Comparison of ENCODE assay signal across 8 mouse cellular contexts in the genomic region with DNA sequence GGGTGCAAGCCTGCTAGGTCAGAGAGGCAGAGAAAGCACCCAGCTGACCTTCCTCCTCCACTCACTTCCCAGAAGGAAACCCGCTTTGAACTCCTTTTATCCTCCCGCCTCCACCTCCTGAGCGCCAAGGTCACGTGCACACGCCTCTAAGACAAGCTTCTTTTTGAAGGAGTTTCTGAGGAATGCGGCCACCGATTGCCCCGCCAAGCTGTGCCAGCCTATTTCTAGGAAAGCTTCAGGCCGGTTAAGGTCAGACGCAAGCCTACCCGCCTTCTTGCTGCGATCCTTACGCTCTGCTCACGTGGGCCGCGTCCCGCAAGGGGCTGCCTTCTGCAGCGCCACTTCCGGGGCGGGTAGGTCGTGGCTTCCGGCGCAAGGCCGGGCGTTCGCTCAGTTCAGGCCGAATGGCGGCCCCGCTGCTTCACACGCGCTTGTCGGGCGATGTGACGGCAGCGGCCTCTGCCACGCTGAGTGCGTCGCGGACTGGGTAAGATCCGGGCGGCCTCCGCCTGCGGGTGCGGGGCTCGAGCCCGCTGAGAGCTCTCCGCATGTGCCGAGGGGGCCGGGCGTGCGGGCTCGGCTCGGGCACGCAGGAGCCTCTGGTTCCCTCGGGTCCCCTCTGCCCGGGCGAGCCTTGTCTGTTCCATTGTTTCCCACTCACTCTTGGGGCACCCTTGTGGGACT. TPM values are rescaled to one million over a fixed set of nuclear protein-coding genes. Genes with fewer than 3 reads are reported as not detected.
DNase-seq lines count a peak whose midpoint lies in the region; ATAC-seq and TF ChIP-seq lines count a peak whose summit lies in the region.

A gene (plus strand): TSS at position 356 of the 684 bp plus-strand sequence.

- H3K9me3 ChIP-seq in MEL (replicated peaks; ENCODE audit: insufficient read depth, low read length), result no peaks in the 10 kb centered on the region
- H3K9me3 ChIP-seq in forebrain, postnatal 0 days (ENCODE audit: low read length), result no peaks in the 10 kb centered on the region
- no peaks in the 10 kb centered on the region for H3K9me3 ChIP-seq in lung, embryonic 15.5 days

- DNase-seq in MEL (ENCODE audit: low read depth, low spot score), result peak; percentile 94
- peak; percentile 89 to 91 for DNase-seq in cerebellum, adult 2 months
- DNase-seq in forebrain, postnatal 0 days, result peak; percentile 92
- DNase-seq in heart, postnatal 4 days, result peak; percentile 90
- DNase-seq in layer of hippocampus, adult 8-10 months (ENCODE audit: low spot score in 2 of 2), result peak; percentile 84 to 89
- DNase-seq in ovary, adult 18-20 months (ENCODE audit: low spot score), result peak; percentile 85
- DNase-seq in thymus, postnatal 0 days (ENCODE audit: low spot score), result peak; percentile 90

- no peak for TF ChIP-seq CTCF in MEL (IDR thresholded peaks at IDR 0.05 in 2 of 3, conservative IDR thresholded peaks at IDR 0.05 in 1 of 3; ENCODE audit: control insufficient read depth in 1 of 3, insufficient read depth in 1 of 3, low read depth in 2 of 3, low read length in 3 of 3, poor library complexity in 1 of 3, severe bottlenecking in 1 of 3)
- no peak for TF ChIP-seq CTCF in cerebellum, adult 2 months (IDR thresholded peaks at IDR 0.05; ENCODE audit: borderline replicate concordance, insufficient read depth, low read depth, low read length)
- peak; percentile 41; the same call in 1 of the 2 replicates for TF ChIP-seq CTCF in forebrain, postnatal 0 days (IDR thresholded peaks at IDR 0.05; ENCODE audit: low read depth)

- peaks cover 7 to 13% of the 10 kb centered on the region in 2 experiments for H3K36me3 ChIP-seq in MEL (ENCODE audit: control insufficient read depth in 1 of 2, insufficient read depth in 2 of 2, low read length in 2 of 2)
- H3K36me3 ChIP-seq in forebrain, postnatal 0 days (ENCODE audit: insufficient read depth), result peaks cover 6% of the 10 kb centered on the region
- H3K36me3 ChIP-seq in lung, embryonic 15.5 days, result peaks cover 11% of the 10 kb centered on the region

- H3K79me2 ChIP-seq in MEL (ENCODE audit: control insufficient read depth, insufficient read depth, low read length, poor library complexity), result peaks cover 24% of the 10 kb centered on the region

- TF ChIP-seq RAD21 in MEL (IDR thresholded peaks at IDR 0.05; ENCODE audit: low read depth, low read length), result no peak

- peak; percentile 100 for ATAC-seq in forebrain, postnatal 0 days
- peak; percentile 98 for ATAC-seq in lung, embryonic 15.5 days (ENCODE audit: borderline replicate concordance, extremely low read depth, low FRiP score, low TSS enrichment)

- peaks cover 0 to 15% of the 10 kb centered on the region in 2 experiments; a peak in 2 of 4 replicates for H3K4me1 ChIP-seq in MEL (ENCODE audit: control insufficient read depth in 1 of 2, insufficient read depth in 2 of 2, low read length in 2 of 2)
- H3K4me1 ChIP-seq in cerebellum, adult 2 months (ENCODE audit: control insufficient read depth, insufficient read depth, low read length), result peaks cover 3% of the 10 kb centered on the region; the same call in 1 of the 2 replicates
- peaks cover 15% of the 10 kb centered on the region for H3K4me1 ChIP-seq in forebrain, postnatal 0 days (ENCODE audit: insufficient read depth)
- peaks cover 20% of the 10 kb centered on the region for H3K4me1 ChIP-seq in lung, embryonic 15.5 days

- H3K4me3 ChIP-seq in MEL (ENCODE audit: control insufficient read depth in 1 of 2, insufficient read depth in 1 of 2, low read depth in 2 of 2, low read length in 2 of 2), result peak within 1 kb of the TSS; percentile 58 to 93
- peak within 1 kb of the TSS; percentile 86 for H3K4me3 ChIP-seq in cerebellum, adult 2 months (replicated peaks; ENCODE audit: insufficient read depth, low read depth, low read length)
- peak within 1 kb of the TSS; percentile 75 for H3K4me3 ChIP-seq in forebrain, postnatal 0 days (ENCODE audit: low read depth, low read length)
- peak within 1 kb of the TSS; percentile 97 for H3K4me3 ChIP-seq in lung, embryonic 15.5 days

- TF ChIP-seq EP300 in MEL (IDR thresholded peaks at IDR 0.05; ENCODE audit: low read depth in 1 of 2, low read length in 2 of 2), result 0 out of 4 replicates have a peak, but pooled peaks of 1 of the 2 experiments have one; percentile 38

- peak within 1 kb of the TSS; percentile 59 for H3K4me2 ChIP-seq in forebrain, postnatal 0 days (ENCODE audit: low read depth)
- peak within 1 kb of the TSS; percentile 76 for H3K4me2 ChIP-seq in lung, embryonic 15.5 days

- under 1% methylated on average over 57 of the region's 57 CpGs for WGBS in cerebellum, adult 2 months
- 1% methylated on average over 57 of the region's 57 CpGs for WGBS in forebrain, postnatal 0 days
- WGBS in lung, embryonic 15.5 days, result under 1% methylated on average over 54 of the region's 57 CpGs

- peak; percentile 97 to 99 for TF ChIP-seq POLR2A in MEL (IDR thresholded peaks at IDR 0.05; ENCODE audit: control insufficient read depth in 1 of 2, insufficient read depth in 1 of 2, low read depth in 1 of 2, low read length in 2 of 2, poor library complexity in 1 of 2)
- peak; percentile 94 for TF ChIP-seq POLR2A in cerebellum, adult 2 months (IDR thresholded peaks at IDR 0.05; ENCODE audit: borderline replicate concordance, insufficient read depth, low read length)

- no peaks in the 10 kb centered on the region for H3K27me3 ChIP-seq in MEL (ENCODE audit: control insufficient read depth in 1 of 2, insufficient read depth in 2 of 2, low read length in 2 of 2)
- no peaks in the 10 kb centered on the region for H3K27me3 ChIP-seq in cerebellum, adult 2 months (ENCODE audit: control insufficient read depth, insufficient read depth, low read length)
- H3K27me3 ChIP-seq in forebrain, postnatal 0 days (ENCODE audit: insufficient read depth, low read length), result no peaks in the 10 kb centered on the region
- no peaks in the 10 kb centered on the region for H3K27me3 ChIP-seq in lung, embryonic 15.5 days

- peak within 1 kb of the TSS; percentile 77 for H3K9ac ChIP-seq in MEL (ENCODE audit: control insufficient read depth, low read depth, low read length, poor library complexity, severe bottlenecking)
- H3K9ac ChIP-seq in forebrain, postnatal 0 days, result peak within 1 kb of the TSS; percentile 91
- H3K9ac ChIP-seq in lung, embryonic 15.5 days, result peak within 1 kb of the TSS; percentile 95

- H3K27ac ChIP-seq in MEL (ENCODE audit: control insufficient read depth, low read depth, low read length), result peak within 1 kb of the TSS; percentile 76
- peak within 1 kb of the TSS; percentile 87 for H3K27ac ChIP-seq in cerebellum, adult 2 months (ENCODE audit: insufficient read depth, low read length)
- H3K27ac ChIP-seq in forebrain, postnatal 0 days (ENCODE audit: low read depth, low read length), result peak within 1 kb of the TSS; percentile 87
- H3K27ac ChIP-seq in lung, embryonic 15.5 days, result peak within 1 kb of the TSS; percentile 85

TF ChIP-seq in MEL, 35 proteins besides CTCF, POLR2A, EP300 and RAD21 (continues in another document):
- peak; percentile 95 for TF ChIP-seq MAX (IDR thresholded peaks at IDR 0.05; ENCODE audit: low read length)
- no peak for TF ChIP-seq ZNF384 (IDR thresholded peaks at IDR 0.05; ENCODE audit: low read depth, low read length)
- TF ChIP-seq ZC3H11A (IDR thresholded peaks at IDR 0.05; ENCODE audit: low read depth, low read length), result no peak
- peak; percentile 64 for TF ChIP-seq TCF12 (IDR thresholded peaks at IDR 0.05; ENCODE audit: low read depth, low read length)
- no peak for TF ChIP-seq ZKSCAN1 (IDR thresholded peaks at IDR 0.05; ENCODE audit: low read depth, low read length)
- 0 out of 2 replicates have a peak, but pooled peaks have one; percentile 63 for TF ChIP-seq UBTF (IDR thresholded peaks at IDR 0.05; ENCODE audit: borderline replicate concordance, insufficient read depth, low read depth, low read length)
- TF ChIP-seq HCFC1 (IDR thresholded peaks at IDR 0.05; ENCODE audit: low read depth, low read length), result peak; percentile 86
- TF ChIP-seq MYC (IDR thresholded peaks at IDR 0.05; ENCODE audit: low read depth, low read length), result peak; percentile 94
- TF ChIP-seq JUND (IDR thresholded peaks at IDR 0.05; ENCODE audit: low read depth, low read length), result no peak
- TF ChIP-seq GABPA (IDR thresholded peaks at IDR 0.05; ENCODE audit: low read depth, low read length), result no peak
- TF ChIP-seq USF1 (IDR thresholded peaks at IDR 0.05; ENCODE audit: low read depth, low read length), result peak; percentile 95
- no peak for TF ChIP-seq NRF1 (IDR thresholded peaks at IDR 0.05; ENCODE audit: insufficient read depth, low read depth, low read length, poor library complexity, severe bottlenecking)
- no peak for TF ChIP-seq MAFK (IDR thresholded peaks at IDR 0.05; ENCODE audit: borderline replicate concordance, low read depth, low read length)
- no peak; the same call in 1 of the 2 replicates for TF ChIP-seq KAT2A (conservative IDR thresholded peaks at IDR 0.05; ENCODE audit: low read depth, low read length)
- TF ChIP-seq USF2 (IDR thresholded peaks at IDR 0.05; ENCODE audit: borderline replicate concordance in 1 of 2, insufficient read depth in 1 of 2, low read depth in 1 of 2, low read length in 2 of 2), result peak in 1 of 2 experiments; percentile 72; a peak in 3 of 4 replicates
- TF ChIP-seq MEF2A (IDR thresholded peaks at IDR 0.05; ENCODE audit: extremely low read depth, insufficient replicate concordance, low read depth, low read length, poor library complexity, severe bottlenecking), result no peak
- TF ChIP-seq POLR2AphosphoS2 (IDR thresholded peaks at IDR 0.05; ENCODE audit: low read length), result peak; percentile 98
- TF ChIP-seq MXI1 (IDR thresholded peaks at IDR 0.05; ENCODE audit: low read depth, low read length), result peak; percentile 93
- no peak for TF ChIP-seq POLR2AphosphoS5 (IDR thresholded peaks at IDR 0.05; ENCODE audit: borderline replicate concordance, low read depth, low read length)
- no peak for TF ChIP-seq CHD2 (IDR thresholded peaks at IDR 0.05; ENCODE audit: low read length)
- TF ChIP-seq SIN3A (IDR thresholded peaks at IDR 0.05; ENCODE audit: low read length), result peak; percentile 87
- peak; percentile 64; the same call in 1 of the 2 replicates for TF ChIP-seq ELF1 (IDR thresholded peaks at IDR 0.05; ENCODE audit: low read depth, low read length)

RNA-seq across cellular contexts. Expression of the gene that starts here (rescaled TPM):
- 78.6 and 92.8 TPM in 2 replicates for total RNA-seq in MEL (2012; rRNA removed)
- polyA plus RNA-seq in MEL (2012; ENCODE audit: insufficient read depth in 1 of 2, insufficient read length in 2 of 2, low read depth in 1 of 2, low replicate concordance in 2 of 2, missing spikeins in 1 of 2), result 10 to 100 TPM in 1 of 2 experiments, not detected in 1; 60.0 TPM
- polyA plus RNA-seq in cerebellum, adult 2 months (2012; rRNA removed), result 35.8 and 39.1 TPM in 2 replicates
- total RNA-seq in forebrain, postnatal 0 days (2014; rRNA removed), result 89.7 and 104 TPM in 2 replicates
- polyA plus RNA-seq in forebrain, postnatal 0 days (2015; fragmentation: Nextera tagmentation; extraction: Ambion mirVana), result 70.0 and 80.7 TPM in 2 replicates
- 10 to 100 TPM; 46.7 to 49.4 TPM for total RNA-seq in heart, postnatal 4 days (2021)
- 10 to 100 TPM; 44.5 to 57.4 (median 51.1) TPM for total RNA-seq in layer of hippocampus, adult 8-10 months (2022)
- 59.2 and 60.1 TPM in 2 replicates for polyA plus RNA-seq in lung, embryonic 15.5 days (2015; fragmentation: Nextera tagmentation; extraction: Ambion mirVana)
- 48.8 and 51.5 TPM in 2 replicates for polyA plus RNA-seq in thymus, postnatal 0 days (2015; fragmentation: Nextera tagmentation; extraction: Ambion mirVana)

Comparison
In these comparisons a context has a peak if more than half of its experiments do, and no peak if none do; other contexts are left out.
1. Peak in every context shown above with its lines: DNase-seq, ATAC-seq, H3K4me3 ChIP-seq and H3K27ac ChIP-seq.